Mouse (Mus musculus) midbrain, embryonic 11.5 days (tissue): ENCODE measurements at regions not wholly inside any gene's neighbourhood (a gene's known extent, or its start where the extent isn't known, plus 50 kb on each side); places are given as distances from the start of the nearest gene placed in this dataset.

ENCODE experiments used
- ATAC-seq: fragments of 200-750 bp; cut with Nextera tagmentation; 2 replicates; pipeline ENCODE4 v1.8.0; 2017; ENCODE audit warnings: moderate TSS enrichment, moderate library complexity; ENCODE audit not compliant: low FRiP score
- DNase-seq: peaks from one replicate; pipeline ENCODE4 v3.0.0; 2015; ENCODE audit warnings: low spot score; ENCODE audit errors: missing footprints
- H3K27ac ChIP-seq: fragments of 300-500 bp; sonication (generic); 2 replicates; pipeline ENCODE4 v1.5.1; 2014; ENCODE audit warnings: low read depth, low read length
- H3K27me3 ChIP-seq: fragments of 300-500 bp; sonication (generic); 2 replicates; pipeline ENCODE4 v1.6.1; 2014; ENCODE audit warnings: mild to moderate bottlenecking, low read length, moderate library complexity, mixed read lengths; ENCODE audit not compliant: control insufficient read depth, insufficient read depth
- H3K36me3 ChIP-seq: fragments of 300-500 bp; sonication (generic); 2 replicates; pipeline ENCODE4 v1.6.1; 2014; ENCODE audit warnings: mild to moderate bottlenecking, low read length, moderate library complexity, mixed read lengths; ENCODE audit not compliant: control insufficient read depth, insufficient read depth
- H3K4me1 ChIP-seq: fragments of 300-500 bp; sonication (generic); 2 replicates; pipeline ENCODE4 v1.6.1; 2014; ENCODE audit warnings: low read length; ENCODE audit not compliant: control insufficient read depth, insufficient read depth
- H3K4me2 ChIP-seq: fragments of 300-500 bp; sonication (generic); 2 replicates; pipeline ENCODE4 v1.6.1; 2014; ENCODE audit warnings: mild to moderate bottlenecking, moderate library complexity
- H3K4me3 ChIP-seq: fragments of 300-500 bp; sonication (generic); 2 replicates; pipeline ENCODE4 v1.5.1; 2014; ENCODE audit warnings: low read depth, low read length
- H3K9ac ChIP-seq: fragments of 300-500 bp; sonication (generic); 2 replicates; pipeline ENCODE4 v1.6.1; 2014; ENCODE audit warnings: low read length
- H3K9me3 ChIP-seq: fragments of 300-500 bp; sonication (generic); 2 replicates; pipeline ENCODE4 v1.6.1; 2016; ENCODE audit warnings: low read length; ENCODE audit not compliant: control insufficient read depth
- WGBS: fragments of 180-500 bp; shearing (Covaris S2); extraction: QIAGEN DNeasy Blood & Tissue Kit; methylation state at CpG from one replicate; pipeline ENCODE4 v1.1.7; 2014; 5-methylcytosine and 5-hydroxymethylcytosine counted together

- ATAC-seq (no peak), DNase-seq (no peak)
- 92% methylated on average over 2 of the region's 2 CpGs for WGBS
- Histone ChIP-seq H3K27ac (no peak overlapping the region), H3K4me2 (no peak overlapping the region), H3K9me3 (no peaks in the 10 kb centered on the region), H3K27me3 (no peaks in the 10 kb centered on the region), H3K9ac (no peak overlapping the region), H3K36me3 (no peaks in the 10 kb centered on the region), H3K4me1 (no peaks in the 10 kb centered on the region), H3K4me3 (no peak overlapping the region)
These were observed 211.1 kb downstream of the Kcnrg start for GRCm38 (mm10) chr14:61818365-61818764.

GRCm38 (mm10) chr14:61819251-61819650 lies 212.0 kb downstream of the Kcnrg start:
- Histone ChIP-seq H3K27ac (no peak overlapping the region), H3K4me2 (no peak overlapping the region), H3K4me3 (no peak overlapping the region), H3K9me3 (no peaks in the 10 kb centered on the region), H3K4me1 (no peaks in the 10 kb centered on the region), H3K9ac (no peak overlapping the region), H3K27me3 (no peaks in the 10 kb centered on the region), H3K36me3 (no peaks in the 10 kb centered on the region)
- ATAC-seq (no peak), DNase-seq (no peak)
- WGBS, result 92% methylated on average over 2 of the region's 2 CpGs

GRCm38 (mm10) chr14:61834291-61834936 lies 227.2 kb downstream of the Kcnrg start:
- H3K4me2 ChIP-seq, result no peak overlapping the region
- WGBS, result 78% methylated on average over 8 of the region's 8 CpGs
- no peak for DNase-seq
- no peaks in the 10 kb centered on the region for H3K9me3 ChIP-seq
- no peak overlapping the region for H3K27ac ChIP-seq
- no peak for ATAC-seq
- no peaks in the 10 kb centered on the region for H3K27me3 ChIP-seq
- H3K4me3 ChIP-seq, result no peak overlapping the region
- H3K4me1 ChIP-seq, result no peaks in the 10 kb centered on the region
- no peak overlapping the region for H3K9ac ChIP-seq
- H3K36me3 ChIP-seq, result no peaks in the 10 kb centered on the region

GRCm38 (mm10) chr14:61835729-61836128 lies 228.5 kb downstream of the Kcnrg start:
- Histone ChIP-seq H3K9me3 (no peaks in the 10 kb centered on the region), H3K27ac (no peak overlapping the region), H3K27me3 (no peaks in the 10 kb centered on the region), H3K9ac (no peak overlapping the region), H3K4me1 (no peaks in the 10 kb centered on the region), H3K4me3 (no peak overlapping the region), H3K36me3 (no peaks in the 10 kb centered on the region), H3K4me2 (no peak overlapping the region)
- DNase-seq, result no peak
- WGBS, result 76% methylated on average over 6 of the region's 6 CpGs
- ATAC-seq, result no peak

GRCm38 (mm10) chr14:61836231-61836630 lies 229.0 kb downstream of the Kcnrg start:
- H3K4me1 ChIP-seq, result no peaks in the 10 kb centered on the region
- H3K9ac ChIP-seq, result no peak overlapping the region
- no peaks in the 10 kb centered on the region for H3K36me3 ChIP-seq
- no peaks in the 10 kb centered on the region for H3K27me3 ChIP-seq
- H3K9me3 ChIP-seq, result no peaks in the 10 kb centered on the region
- no peak overlapping the region for H3K4me3 ChIP-seq
- no peak overlapping the region for H3K27ac ChIP-seq
- DNase-seq (no peak), ATAC-seq (no peak)
- no peak overlapping the region for H3K4me2 ChIP-seq
- WGBS, result 77% methylated on average over 6 of the region's 6 CpGs

- no peak for ATAC-seq
- no peak overlapping the region for H3K27ac ChIP-seq
- DNase-seq, result no peak
- H3K4me1 ChIP-seq, result no peaks in the 10 kb centered on the region
- no peak overlapping the region for H3K9ac ChIP-seq
- H3K9me3 ChIP-seq, result no peaks in the 10 kb centered on the region
- 87% methylated on average over 4 of the region's 4 CpGs for WGBS
- H3K36me3 ChIP-seq, result no peaks in the 10 kb centered on the region
- H3K27me3 ChIP-seq, result no peaks in the 10 kb centered on the region
- H3K4me3 ChIP-seq, result no peak overlapping the region
- H3K4me2 ChIP-seq, result no peak overlapping the region
These were observed 229.7 kb downstream of the Kcnrg start for GRCm38 (mm10) chr14:61836965-61837364.

- ATAC-seq (no peak), DNase-seq (no peak)
- H3K4me2 ChIP-seq, result no peak overlapping the region
- no peaks in the 10 kb centered on the region for H3K36me3 ChIP-seq
- H3K4me1 ChIP-seq, result no peaks in the 10 kb centered on the region
- no peak overlapping the region for H3K9ac ChIP-seq
- H3K27ac ChIP-seq, result no peak overlapping the region
- H3K9me3 ChIP-seq, result no peaks in the 10 kb centered on the region
- 87% methylated on average over 8 of the region's 8 CpGs for WGBS
- no peaks in the 10 kb centered on the region for H3K27me3 ChIP-seq
- no peak overlapping the region for H3K4me3 ChIP-seq
These were observed 230.6 kb downstream of the Kcnrg start for GRCm38 (mm10) chr14:61837851-61838250.

- no peak overlapping the region for H3K4me3 ChIP-seq
- DNase-seq (no peak), ATAC-seq (no peak)
- 92% methylated on average over 4 of the region's 4 CpGs for WGBS
- no peak overlapping the region for H3K4me2 ChIP-seq
- H3K9me3 ChIP-seq, result no peaks in the 10 kb centered on the region
- no peaks in the 10 kb centered on the region for H3K4me1 ChIP-seq
- no peaks in the 10 kb centered on the region for H3K27me3 ChIP-seq
- H3K9ac ChIP-seq, result no peak overlapping the region
- no peaks in the 10 kb centered on the region for H3K36me3 ChIP-seq
- no peak overlapping the region for H3K27ac ChIP-seq
These were observed 235.2 kb downstream of the Kcnrg start for GRCm38 (mm10) chr14:61842476-61842875.

GRCm38 (mm10) chr14:61846441-61846840 lies 239.2 kb downstream of the Kcnrg start:
- Histone ChIP-seq H3K4me1 (no peaks in the 10 kb centered on the region), H3K36me3 (no peaks in the 10 kb centered on the region), H3K4me3 (no peak overlapping the region), H3K27me3 (no peaks in the 10 kb centered on the region), H3K4me2 (no peak overlapping the region), H3K27ac (no peak overlapping the region), H3K9ac (no peak overlapping the region), H3K9me3 (no peaks in the 10 kb centered on the region)
- 88% methylated on average over 5 of the region's 5 CpGs for whole genome bisulfite sequencing
- no peak for DNase-seq
- ATAC-seq, result no peak
